Mouse (Mus musculus) kidney, embryonic 15.5 days (tissue): ENCODE data around the gene Zfp541. TPM values are rescaled to one million over a fixed set of nuclear protein-coding genes. Genes with fewer than 3 reads are reported as not detected.
A peak's percentile ranks its signal among the peaks of the same experiment; 100 is the strongest.

Experiments
- ATAC-seq: fragments of 200-750 bp; cut with Nextera tagmentation; replicated peaks from 2 replicates; pipeline ENCODE4 v1.8.0; 2017; ENCODE audit warnings: moderate TSS enrichment; ENCODE audit not compliant: low FRiP score
- H3K27ac ChIP-seq: fragments of 300-500 bp; sonication (generic); 2 replicates; pipeline ENCODE4 v1.5.1; 2015; ENCODE audit warnings: mild to moderate bottlenecking, inconsistent platforms
- H3K27me3 ChIP-seq: fragments of 300-500 bp; sonication (generic); 2 replicates; pipeline ENCODE4 v1.6.1; 2015; ENCODE audit warnings: inconsistent platforms
- H3K36me3 ChIP-seq: fragments of 300-500 bp; sonication (generic); 2 replicates; pipeline ENCODE4 v1.6.1; 2015; ENCODE audit warnings: inconsistent platforms
- H3K4me1 ChIP-seq: fragments of 300-500 bp; sonication (generic); 2 replicates; pipeline ENCODE4 v1.6.1; 2015; ENCODE audit warnings: inconsistent platforms
- H3K4me2 ChIP-seq: fragments of 300-500 bp; sonication (generic); 2 replicates; pipeline ENCODE4 v1.6.1; 2015; ENCODE audit warnings: moderate library complexity, mild to moderate bottlenecking, inconsistent platforms
- H3K4me3 ChIP-seq: fragments of 300-500 bp; sonication (generic); replicated peaks from 2 replicates; pipeline ENCODE4 v1.5.1; 2015; ENCODE audit warnings: mild to moderate bottlenecking, inconsistent platforms
- H3K9ac ChIP-seq: fragments of 300-500 bp; sonication (generic); 2 replicates; pipeline ENCODE4 v1.6.1; 2015; ENCODE audit warnings: mild to moderate bottlenecking, inconsistent platforms
- H3K9me3 ChIP-seq: fragments of 300-500 bp; sonication (generic); replicated peaks from 2 replicates; pipeline ENCODE4 v1.6.1; 2016; ENCODE audit warnings: inconsistent platforms
- WGBS: fragments of 180-500 bp; shearing (Covaris S2); methylation state at CpG from one replicate; pipeline ENCODE4 v1.1.7; 2015; ENCODE audit warnings: mixed read lengths; 5-methylcytosine and 5-hydroxymethylcytosine counted together
- polyA plus RNA-seq: library from polyadenylated mRNA; unstranded; fragments of >200 nt; fragmentation: Nextera tagmentation; extraction: Ambion mirVana; gene quantifications from 2 replicates; pipeline ENCODE4 v1.2.1, GENCODE M21; 2015

Zfp541 gene
- polyA plus RNA-seq, 1 experiment from 2014 or later = not detected

DNA sequence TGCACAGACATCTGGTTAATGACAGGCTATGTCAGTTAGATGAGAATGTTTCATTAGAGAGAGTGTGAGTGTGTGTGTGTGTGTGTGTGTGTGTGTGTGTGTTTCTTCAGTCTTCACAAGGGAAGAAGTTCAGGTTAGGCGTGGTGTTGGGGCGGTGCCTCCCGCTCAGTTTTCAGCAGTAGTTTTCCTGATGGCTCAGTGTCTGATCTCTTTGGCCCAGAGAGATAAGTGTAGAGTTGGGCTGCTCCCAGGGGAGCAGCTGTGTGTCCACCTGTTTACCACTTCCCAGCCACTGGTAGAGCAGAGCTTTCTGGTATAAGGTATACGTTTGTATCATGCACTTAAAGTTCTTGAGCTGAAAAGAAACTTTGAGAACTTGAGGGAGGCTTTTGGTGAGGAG lies 38.3 kb downstream of the Zfp541 start:
- Histone ChIP-seq H3K4me1 (peaks cover 27% of the 10 kb centered on the region), H3K36me3 (peaks cover 43% of the 10 kb centered on the region), H3K27ac (no peak overlapping the region), H3K9me3 (no peaks in the 10 kb centered on the region), H3K4me3 (peak overlapping the region; percentile 82), H3K9ac (peak overlapping the region; percentile 97; the same call in 1 of the 2 replicates), H3K4me2 (peak overlapping the region; percentile 70), H3K27me3 (peaks cover 9% of the 10 kb centered on the region; the same call in 1 of the 2 replicates)
- ATAC-seq = no peak
- 92% methylated on average over 4 of the region's 4 CpGs for WGBS

DNA sequence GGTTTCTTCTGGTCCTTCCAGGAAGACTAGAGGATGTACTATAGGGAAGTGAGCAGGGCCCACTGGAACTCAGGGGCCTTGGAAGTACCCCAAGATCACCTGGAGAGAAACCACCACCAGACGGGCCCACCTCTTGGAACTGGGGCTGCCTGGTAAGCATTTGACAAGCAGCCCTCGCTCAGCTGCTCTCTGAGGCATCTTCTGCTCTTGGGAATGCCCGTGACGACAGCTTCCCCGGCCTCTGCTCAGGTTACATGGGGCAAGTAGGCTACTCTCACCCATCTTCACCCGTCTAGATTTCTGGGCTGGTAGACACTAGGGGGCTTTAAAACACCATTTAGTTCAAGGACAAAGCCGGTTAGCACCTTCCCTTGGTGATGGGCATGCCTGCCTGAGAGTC lies 39.5 kb downstream of the Zfp541 start:
- H3K4me1 ChIP-seq = peaks cover 27% of the 10 kb centered on the region

DNA sequence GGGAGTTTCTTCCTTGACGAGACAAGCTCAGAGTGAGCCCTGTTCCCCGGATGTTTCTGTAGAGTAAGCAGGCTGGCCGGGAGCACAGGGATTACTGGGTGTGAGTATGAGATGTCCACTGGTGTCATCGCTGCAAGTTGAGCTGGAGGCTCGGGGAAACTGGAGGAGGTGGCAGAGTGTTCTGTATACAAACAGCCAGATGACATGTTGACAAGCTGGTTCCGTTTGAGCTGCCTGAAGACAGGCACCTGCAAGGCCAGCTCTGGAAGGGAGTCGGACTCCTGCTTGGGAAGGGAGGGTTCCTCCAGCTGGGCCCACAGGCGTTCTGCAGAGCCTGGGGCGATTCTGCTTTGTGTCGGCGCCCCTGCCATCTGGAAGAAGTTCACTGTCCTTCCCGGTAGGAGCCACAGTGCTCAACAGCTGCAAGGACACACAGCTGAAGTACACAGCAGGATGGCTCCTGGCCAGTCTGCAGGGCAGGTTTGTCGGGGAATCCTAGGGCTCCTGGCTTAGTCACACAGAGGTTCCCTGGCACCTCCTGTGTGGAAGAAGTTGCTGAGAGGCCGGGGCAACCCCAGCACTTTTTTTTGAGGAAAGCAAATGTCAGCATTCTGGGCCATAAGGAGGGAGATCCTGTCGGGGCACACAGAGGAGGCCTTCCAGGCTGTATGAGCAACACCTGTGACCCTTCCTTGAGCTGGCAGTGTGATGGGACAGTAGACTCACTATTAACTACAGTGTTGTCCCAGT lies 40.3 kb downstream of the Zfp541 start:
- H3K4me1 ChIP-seq = peaks cover 27% of the 10 kb centered on the region
- no peak overlapping the region for H3K9ac ChIP-seq

More for the DNA sequence above, 39.5 kb downstream of the Zfp541 start:
- WGBS = 61% methylated on average over 7 of the region's 7 CpGs
- Histone ChIP-seq H3K36me3 (peaks cover 45% of the 10 kb centered on the region), H3K9me3 (no peaks in the 10 kb centered on the region), H3K9ac (no peak overlapping the region), H3K27ac (no peak overlapping the region), H3K4me3 (no peak overlapping the region), H3K27me3 (0 out of 2 replicates have a peak, but pooled peaks cover 2% of the 10 kb centered on the region), H3K4me2 (no peak overlapping the region)
- ATAC-seq = no peak

DNA sequence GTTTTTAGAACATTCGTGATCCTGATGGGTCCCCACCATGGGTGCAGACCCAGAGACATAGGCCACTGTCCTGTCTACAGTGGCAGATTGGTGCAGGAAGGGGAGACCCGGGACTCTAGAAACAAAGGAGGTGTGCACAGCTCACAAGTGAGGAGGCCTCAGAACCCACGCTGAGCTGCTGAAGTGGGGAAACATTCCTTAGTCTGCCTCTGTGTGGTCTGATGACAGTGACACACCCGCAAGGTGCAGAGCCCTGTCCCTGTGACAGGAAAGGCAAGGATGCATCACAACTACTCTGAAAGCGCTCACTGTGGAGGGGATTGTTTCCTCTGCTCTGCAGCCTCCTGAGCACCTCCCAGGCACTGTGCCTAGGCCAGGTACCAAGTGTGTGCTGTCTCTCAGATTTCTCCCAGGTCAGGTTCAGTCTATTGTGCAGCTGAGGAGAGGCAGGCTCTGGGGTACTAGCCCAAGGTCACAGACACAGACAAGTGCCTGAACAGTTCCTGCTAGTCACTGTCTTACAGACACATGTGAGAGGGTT lies 41.1 kb downstream of the Zfp541 start:
- no peaks in the 10 kb centered on the region for H3K27me3 ChIP-seq
- H3K9me3 ChIP-seq = no peaks in the 10 kb centered on the region
- WGBS = 85% methylated on average over 5 of the region's 5 CpGs
- no peak overlapping the region for H3K4me2 ChIP-seq
- no peak overlapping the region for H3K27ac ChIP-seq
- ATAC-seq = no peak
- H3K4me1 ChIP-seq = peaks cover 24% of the 10 kb centered on the region
- no peak overlapping the region for H3K4me3 ChIP-seq
- H3K36me3 ChIP-seq = peaks cover 55% of the 10 kb centered on the region
- H3K9ac ChIP-seq = no peak overlapping the region

More for the DNA sequence above, 40.3 kb downstream of the Zfp541 start:
- Histone ChIP-seq H3K27ac (no peak overlapping the region), H3K4me3 (no peak overlapping the region), H3K36me3 (peaks cover 47% of the 10 kb centered on the region), H3K9me3 (no peaks in the 10 kb centered on the region), H3K27me3 (no peaks in the 10 kb centered on the region), H3K4me2 (no peak overlapping the region)
- ATAC-seq = no peak
- 75% methylated on average over 15 of the region's 15 CpGs for WGBS

DNA sequence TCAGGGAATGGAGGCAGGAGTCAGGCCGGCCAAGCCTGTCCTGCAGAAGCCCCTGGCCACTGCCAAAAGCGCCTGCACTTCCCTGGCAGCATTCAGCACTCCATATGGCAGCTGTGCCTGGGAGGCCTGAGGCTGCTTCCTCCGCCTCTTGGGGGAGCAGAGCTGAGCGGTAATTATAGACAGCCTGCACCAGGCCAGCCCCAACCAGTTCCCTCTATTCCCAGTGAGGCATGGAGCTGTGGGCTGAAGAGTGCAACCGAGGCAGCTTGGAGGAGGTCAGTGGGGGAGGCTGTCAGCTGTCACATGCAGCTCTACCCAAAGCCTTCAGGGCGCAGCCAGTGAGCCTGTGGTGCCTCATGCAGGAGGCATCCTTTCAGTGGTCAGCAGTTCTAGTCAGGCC lies 42.1 kb downstream of the Zfp541 start:
- no peak overlapping the region for H3K4me2 ChIP-seq
- no peaks in the 10 kb centered on the region for H3K27me3 ChIP-seq
- 77% methylated on average over 6 of the region's 6 CpGs for WGBS
- peaks cover 23% of the 10 kb centered on the region for H3K4me1 ChIP-seq
- H3K36me3 ChIP-seq = peaks cover 65% of the 10 kb centered on the region
- H3K9me3 ChIP-seq = no peaks in the 10 kb centered on the region
- no peak for ATAC-seq
- no peak overlapping the region for H3K9ac ChIP-seq
- no peak overlapping the region for H3K27ac ChIP-seq
- no peak overlapping the region for H3K4me3 ChIP-seq

DNA sequence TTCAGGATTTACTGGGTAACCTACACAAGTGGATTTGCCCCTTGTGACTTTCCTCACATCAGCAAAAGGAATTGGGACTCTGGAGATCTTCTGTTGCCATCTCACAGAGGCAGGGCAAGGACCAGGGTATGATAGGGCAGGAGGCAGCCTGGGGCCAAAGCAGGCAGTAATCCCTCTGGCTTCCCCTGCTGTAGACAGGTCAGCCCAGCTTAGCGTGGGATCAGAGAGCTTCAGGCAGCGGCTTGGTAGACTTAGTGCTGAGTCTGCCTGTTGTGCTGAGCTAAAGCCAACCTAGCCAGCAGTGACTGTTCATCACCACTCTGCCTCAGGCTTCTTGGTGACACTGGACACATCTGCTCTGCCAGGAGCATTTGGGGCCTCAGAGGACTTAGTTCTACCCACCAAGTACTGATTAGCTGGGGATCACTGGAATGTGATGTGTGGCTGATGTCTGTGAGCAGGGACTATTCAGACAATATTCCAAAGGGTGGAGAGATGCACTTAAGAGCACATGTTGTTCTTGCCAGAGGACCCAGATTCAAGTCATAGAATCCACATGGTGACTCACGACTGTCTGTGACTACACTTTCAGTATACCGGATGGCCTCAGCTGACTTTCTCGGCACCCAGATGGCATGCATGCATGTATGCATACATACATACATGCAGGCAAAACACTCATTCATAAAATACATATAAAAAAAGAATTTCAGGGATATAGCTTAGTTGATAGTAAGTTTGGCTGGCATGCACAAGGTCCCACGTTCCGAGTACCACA lies 43.2 kb downstream of the Zfp541 start:
- 91% methylated on average over 7 of the region's 7 CpGs for WGBS
- peaks cover 16% of the 10 kb centered on the region for H3K4me1 ChIP-seq
- H3K9me3 ChIP-seq = no peaks in the 10 kb centered on the region
- no peak for ATAC-seq
- H3K27ac ChIP-seq = no peak overlapping the region
- H3K4me2 ChIP-seq = no peak overlapping the region
- no peak overlapping the region for H3K4me3 ChIP-seq
- no peaks in the 10 kb centered on the region for H3K27me3 ChIP-seq
- H3K36me3 ChIP-seq = peaks cover 76% of the 10 kb centered on the region
- no peak overlapping the region for H3K9ac ChIP-seq

DNA sequence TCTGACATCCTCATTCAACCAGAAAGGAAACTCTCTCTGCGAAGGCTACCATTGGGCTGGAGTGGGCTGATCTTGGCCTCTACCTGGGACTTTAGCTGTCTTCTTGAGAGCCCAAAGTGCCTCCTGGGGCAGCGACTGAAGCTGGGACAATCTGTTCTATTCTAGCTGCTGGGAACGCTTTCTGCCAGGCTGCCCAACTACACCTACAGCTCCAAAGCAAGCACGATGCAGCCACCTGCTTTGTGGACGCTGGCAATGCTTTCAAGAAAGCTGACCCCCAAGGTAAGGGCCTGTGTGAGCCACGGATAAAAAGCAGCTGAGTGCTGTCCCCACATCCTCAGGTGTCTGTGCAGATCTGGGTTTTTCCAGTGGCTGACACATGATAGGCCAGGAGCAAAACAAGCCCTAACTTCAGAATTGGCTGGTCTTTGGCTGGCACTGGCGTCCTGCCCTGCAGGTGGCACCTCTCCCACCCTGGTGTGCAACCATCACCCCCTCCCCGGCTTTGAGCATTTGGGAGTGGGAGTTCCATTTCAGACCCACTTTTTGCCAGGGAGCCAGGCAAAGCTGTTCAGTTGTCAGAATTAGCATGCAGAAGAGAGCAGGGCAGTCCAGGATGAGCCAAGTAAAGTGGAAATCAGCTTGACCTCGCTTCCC lies 47.4 kb downstream of the Zfp541 start:
- no peak overlapping the region for H3K9ac ChIP-seq
- 91% methylated on average over 9 of the region's 9 CpGs for WGBS
- peaks cover 84% of the 10 kb centered on the region for H3K36me3 ChIP-seq
- ATAC-seq = no peak
- no peaks in the 10 kb centered on the region for H3K27me3 ChIP-seq
- no peak overlapping the region for H3K27ac ChIP-seq
- no peak overlapping the region for H3K4me3 ChIP-seq
- H3K4me1 ChIP-seq = no peaks in the 10 kb centered on the region
- H3K4me2 ChIP-seq = no peak overlapping the region
- H3K9me3 ChIP-seq = no peaks in the 10 kb centered on the region

DNA sequence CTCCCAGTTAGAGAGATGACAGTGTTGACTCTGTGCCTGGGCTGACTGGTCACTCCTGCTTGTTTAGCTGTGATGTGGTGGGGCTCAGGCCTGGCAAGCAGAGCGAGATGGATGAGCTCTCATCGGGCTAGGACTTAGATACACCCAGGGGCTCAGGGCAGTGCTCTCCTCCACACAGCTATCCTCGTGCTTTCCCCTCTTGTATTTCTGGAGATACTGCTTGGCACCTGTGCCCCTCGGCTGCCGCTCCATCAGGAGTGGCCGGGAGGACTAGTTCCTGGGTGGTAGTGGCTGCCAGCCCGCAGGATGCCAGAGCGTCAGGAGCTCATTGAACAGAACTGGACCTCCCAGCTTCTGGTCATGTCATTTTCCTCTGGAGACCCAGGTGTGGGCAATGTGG lies 48.5 kb downstream of the Zfp541 start:
- H3K4me3 ChIP-seq = no peak overlapping the region
- H3K9me3 ChIP-seq = no peaks in the 10 kb centered on the region
- no peaks in the 10 kb centered on the region for H3K4me1 ChIP-seq
- H3K27ac ChIP-seq = no peak overlapping the region
- peaks cover 84% of the 10 kb centered on the region for H3K36me3 ChIP-seq
- WGBS = 94% methylated on average over 8 of the region's 8 CpGs
- no peak overlapping the region for H3K9ac ChIP-seq
- no peaks in the 10 kb centered on the region for H3K27me3 ChIP-seq
- no peak overlapping the region for H3K4me2 ChIP-seq
- no peak for ATAC-seq

DNA sequence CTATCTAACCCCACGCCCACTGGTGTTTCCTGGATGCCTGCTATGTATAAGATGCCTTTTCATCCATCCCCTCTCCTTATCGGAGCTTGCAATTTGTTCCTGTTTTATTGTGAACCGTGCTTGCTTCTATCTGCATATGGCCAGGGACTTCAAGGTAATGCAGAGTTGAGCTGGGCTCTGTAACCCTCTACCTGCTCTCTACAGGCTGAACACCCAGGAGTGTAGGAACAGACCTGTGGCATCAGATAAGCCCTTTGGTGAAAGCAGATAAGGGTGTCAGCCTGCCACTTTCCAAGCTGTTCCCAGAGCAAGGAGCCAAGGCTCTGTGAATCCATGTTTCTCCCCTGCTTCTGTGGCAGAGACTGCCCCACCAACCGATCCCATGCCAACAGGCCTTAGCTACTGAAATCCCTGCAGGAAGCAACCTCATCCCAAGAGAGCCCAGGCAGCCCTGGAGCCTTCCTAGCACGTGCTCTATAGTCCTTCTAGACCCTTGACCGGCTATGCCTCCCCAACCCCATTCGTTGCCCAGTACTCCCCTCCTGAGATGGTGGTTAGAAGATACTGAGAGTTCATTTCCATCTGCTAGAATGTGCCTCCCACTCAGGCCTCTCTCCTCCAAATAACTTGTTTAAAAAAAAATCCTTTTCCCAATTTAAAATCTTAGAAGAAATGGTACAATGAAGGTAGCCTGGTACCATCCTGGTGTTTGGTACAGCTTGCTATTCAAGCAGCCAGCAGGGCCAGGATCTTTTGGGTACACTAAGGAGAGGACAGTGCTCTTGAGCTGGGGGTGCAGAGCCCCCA lies 49.9 kb downstream of the Zfp541 start:
- H3K4me2 ChIP-seq = no peak overlapping the region
- ATAC-seq = no peak
- 88% methylated on average over 7 of the region's 7 CpGs for WGBS

DNA sequence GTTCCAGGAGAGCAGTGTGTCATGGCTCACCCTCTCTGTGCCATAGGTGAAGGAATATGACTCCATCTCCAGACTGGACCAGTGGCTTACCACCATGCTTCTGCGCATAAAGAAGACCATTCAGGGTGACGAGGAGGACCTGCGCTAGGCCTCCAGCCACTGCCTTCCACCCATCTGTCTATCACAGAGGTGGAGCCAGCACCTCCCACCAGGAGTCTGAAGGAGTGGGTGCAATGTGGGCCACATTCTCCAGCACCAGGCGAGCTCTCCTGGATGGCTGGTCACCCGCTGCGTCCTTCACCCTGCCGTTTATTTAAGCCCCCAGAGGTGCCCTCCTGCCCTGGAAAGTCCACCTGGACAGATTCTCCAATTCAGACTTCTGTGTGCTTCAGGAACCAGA lies 54.8 kb downstream of the Zfp541 start:
- Histone ChIP-seq H3K27ac (no peak overlapping the region), H3K4me1 (peaks cover 16% of the 10 kb centered on the region), H3K4me3 (no peak overlapping the region), H3K9me3 (no peaks in the 10 kb centered on the region), H3K36me3 (peaks cover 65% of the 10 kb centered on the region), H3K4me2 (no peak overlapping the region), H3K9ac (no peak overlapping the region), H3K27me3 (no peaks in the 10 kb centered on the region)
- WGBS = 91% methylated on average over 7 of the region's 7 CpGs
- ATAC-seq = no peak

More for the DNA sequence above, 49.9 kb downstream of the Zfp541 start:
- Histone ChIP-seq H3K27me3 (no peaks in the 10 kb centered on the region), H3K27ac (no peak overlapping the region), H3K4me3 (no peak overlapping the region), H3K36me3 (peaks cover 98% of the 10 kb centered on the region), H3K9ac (no peak overlapping the region), H3K9me3 (no peaks in the 10 kb centered on the region), H3K4me1 (no peaks in the 10 kb centered on the region)

DNA sequence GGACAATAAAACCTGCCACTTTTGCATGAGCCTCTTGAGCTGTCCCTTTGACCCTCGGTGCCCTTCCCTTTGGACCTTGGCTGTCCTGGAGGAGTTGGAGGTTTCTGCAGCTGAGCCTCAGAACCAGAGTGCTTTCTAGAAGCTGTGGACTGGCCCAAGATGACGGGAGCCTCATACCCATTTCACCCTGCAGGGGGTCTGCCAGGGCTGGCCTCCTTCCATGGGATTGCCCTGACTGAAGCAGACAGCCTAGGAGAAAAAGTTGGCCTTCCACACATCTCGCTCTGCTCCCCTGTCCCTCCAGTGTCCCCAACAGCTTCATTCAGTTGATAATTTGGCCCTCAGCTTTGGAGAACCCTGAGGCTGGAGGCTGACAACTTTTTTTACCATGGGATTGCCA lies 55.5 kb downstream of the Zfp541 start:
- Histone ChIP-seq H3K4me2 (no peak overlapping the region), H3K27me3 (no peaks in the 10 kb centered on the region), H3K4me3 (no peak overlapping the region), H3K9me3 (no peaks in the 10 kb centered on the region), H3K4me1 (peaks cover 16% of the 10 kb centered on the region), H3K36me3 (peaks cover 58% of the 10 kb centered on the region), H3K9ac (no peak overlapping the region), H3K27ac (no peak overlapping the region)
- no peak for ATAC-seq
- WGBS = 85% methylated on average over 3 of the region's 3 CpGs
